Mouse (Mus musculus) heart, postnatal 0 days (tissue): ENCODE measurements around the gene Maml2. TPM values are rescaled to one million over a fixed set of nuclear protein-coding genes. Genes with fewer than 3 reads are reported as not detected.

Source experiments
- ATAC-seq: fragments of 200-750 bp; cut with Nextera tagmentation; 2 replicates; pipeline ENCODE4 v1.8.0; 2017; ENCODE audit warnings: low read depth, moderate number of reproducible peaks, moderate library complexity; ENCODE audit not compliant: insufficient read depth
- DNase-seq: peaks from one replicate; pipeline ENCODE4 v3.0.0-alpha.2; 2016; ENCODE audit warnings: low spot score
- H3K27ac ChIP-seq: fragments of 300-500 bp; sonication (generic); 2 replicates; pipeline ENCODE4 v1.5.1; 2014; ENCODE audit warnings: low read depth, mild to moderate bottlenecking
- H3K27me3 ChIP-seq: fragments of 300-500 bp; sonication (generic); 2 replicates; pipeline ENCODE4 v1.6.1; 2014; ENCODE audit warnings: low read length, mixed read lengths; ENCODE audit not compliant: control insufficient read depth, insufficient read depth
- H3K36me3 ChIP-seq: fragments of 300-500 bp; sonication (generic); replicated peaks from 2 replicates; pipeline ENCODE4 v1.6.1; 2014; ENCODE audit warnings: low read length, mixed read lengths; ENCODE audit not compliant: control insufficient read depth, insufficient read depth
- H3K4me1 ChIP-seq: fragments of 300-500 bp; sonication (generic); 2 replicates; pipeline ENCODE4 v1.6.1; 2014; ENCODE audit warnings: antibody characterized with exemption; ENCODE audit not compliant: control insufficient read depth, insufficient read depth
- H3K4me2 ChIP-seq: fragments of 300-500 bp; sonication (generic); 2 replicates; pipeline ENCODE4 v1.6.1; 2014; ENCODE audit warnings: low read depth, mild to moderate bottlenecking, low read length, moderate library complexity
- H3K4me3 ChIP-seq: fragments of 300-500 bp; sonication (generic); 2 replicates; pipeline ENCODE4 v1.5.1; 2014; ENCODE audit warnings: low read depth, low read length
- H3K9ac ChIP-seq: fragments of 300-500 bp; sonication (generic); replicated peaks from 2 replicates; pipeline ENCODE4 v1.6.1; 2014; ENCODE audit warnings: low read depth, low read length, mixed read lengths
- H3K9me3 ChIP-seq: fragments of 300-500 bp; sonication (generic); replicated peaks from 2 replicates; pipeline ENCODE4 v1.6.1; 2016; ENCODE audit warnings: low read length; ENCODE audit not compliant: control insufficient read depth
- CTCF ChIP-seq: IDR thresholded peaks from 2 replicates; pipeline ENCODE4 v1.5.1; 2016; ENCODE audit warnings: antibody characterized with exemption, control low read depth, low read depth
- EP300 ChIP-seq: IDR thresholded peaks from 2 replicates; pipeline ENCODE4 v1.6.1; 2016; ENCODE audit warnings: antibody characterized with exemption, low read depth
- WGBS: fragments of 180-500 bp; shearing (Covaris S2); extraction: QIAGEN DNeasy Blood & Tissue Kit; methylation state at CpG from one replicate; pipeline ENCODE4 v1.1.7; 2014; 5-methylcytosine and 5-hydroxymethylcytosine counted together
- polyA plus RNA-seq: library from polyadenylated mRNA; unstranded; fragments of >200 nt; fragmentation: Nextera tagmentation; extraction: Ambion mirVana; gene quantifications from 2 replicates; pipeline ENCODE4 v1.2.1, GENCODE M21; 2015
- total RNA-seq: library from RNA; depleted of rRNA; stranded (reverse); fragments of >200 nt; gene quantifications from 2 replicates; pipeline ENCODE4 v1.2.3, GENCODE M21; 2014; ENCODE audit warnings: low replicate concordance; rRNA removed

Gene Maml2
- total RNA-seq (7.0 and 10.4 TPM in 2 replicates), polyA plus RNA-seq (6.0 and 6.2 TPM in 2 replicates)

DNA sequence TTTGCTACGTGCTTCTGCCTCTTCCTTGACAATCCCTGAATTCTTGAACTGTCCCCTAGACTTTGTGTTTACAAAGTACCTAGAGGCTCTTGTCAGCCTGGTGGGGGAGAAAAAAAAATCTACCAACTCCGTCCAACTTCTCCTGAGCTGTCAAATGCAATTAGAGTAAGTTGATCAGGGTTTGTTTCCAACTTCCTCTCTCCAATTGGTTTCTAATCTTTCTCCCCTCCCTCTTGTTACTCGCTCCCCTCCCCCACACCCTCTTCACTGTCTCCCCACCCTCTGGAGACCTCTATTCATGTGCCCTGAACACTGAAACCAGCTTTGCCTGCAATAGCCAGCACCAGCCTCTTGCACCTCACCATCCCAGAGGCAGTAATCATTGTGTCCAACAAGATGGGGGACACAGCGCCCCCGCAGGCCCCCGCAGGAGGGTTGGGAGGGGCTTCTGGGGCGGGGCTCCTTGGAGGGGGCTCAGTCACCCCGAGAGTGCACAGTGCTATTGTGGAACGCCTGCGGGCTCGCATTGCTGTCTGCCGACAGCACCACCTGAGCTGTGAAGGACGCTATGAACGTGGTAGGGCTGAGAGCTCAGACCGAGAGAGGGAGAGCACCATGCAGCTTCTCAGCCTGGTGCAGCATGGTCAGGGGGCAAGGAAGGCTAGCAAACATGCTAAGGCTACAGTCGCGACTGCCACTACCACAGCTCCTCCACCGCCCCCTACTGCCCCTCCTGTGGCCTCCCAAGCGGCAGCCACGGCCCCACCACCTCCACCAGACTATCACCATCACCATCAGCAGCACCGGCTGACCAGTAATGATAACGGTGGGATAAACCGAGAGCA is at the start of gene Maml2:
TSS of gene Maml2 (plus strand) at position 290 of the 845 bp plus-strand sequence.
- peaks cover 41% of the 10 kb centered on the region for H3K4me1 ChIP-seq
- H3K4me2 ChIP-seq: peak within 1 kb of the TSS; percentile 94
- TF ChIP-seq CTCF (peak; percentile 14; the same call in 1 of the 2 replicates), EP300 (no peak)

DNA sequence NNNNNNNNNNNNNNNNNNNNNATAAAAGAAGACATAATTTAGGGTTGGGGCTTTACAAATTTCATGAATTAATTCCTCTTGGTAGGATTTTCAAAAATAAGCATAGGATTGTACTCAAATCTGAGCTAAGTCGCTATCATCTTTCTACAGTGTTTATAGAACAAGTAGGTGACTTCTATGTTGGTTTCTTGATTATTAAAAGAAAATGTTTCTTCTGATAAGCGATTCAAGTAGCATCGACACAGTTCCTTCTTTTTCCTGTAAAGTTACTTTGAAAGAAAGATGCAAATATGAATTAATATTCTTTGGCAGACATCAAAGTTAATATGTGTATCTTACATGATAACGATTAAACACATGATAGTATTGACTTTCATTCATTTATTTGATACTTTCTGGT is 49.7 kb upstream of the Maml2 start:
- 89% methylated on average over 4 of the region's 4 CpGs for WGBS

More for the DNA sequence above, at the start of gene Maml2:
- H3K4me3 ChIP-seq: peak within 1 kb of the TSS; percentile 66
- peak; percentile 59 for DNase-seq
- peak within 1 kb of the TSS; percentile 72 for H3K9ac ChIP-seq
- H3K9me3 ChIP-seq: no peaks in the 10 kb centered on the region
- peak; percentile 51 for ATAC-seq
- WGBS: 1% methylated on average over 23 of the region's 23 CpGs
- H3K27ac ChIP-seq: peak within 1 kb of the TSS; percentile 87
- H3K36me3 ChIP-seq: no peaks in the 10 kb centered on the region
- no peaks in the 10 kb centered on the region for H3K27me3 ChIP-seq

DNA sequence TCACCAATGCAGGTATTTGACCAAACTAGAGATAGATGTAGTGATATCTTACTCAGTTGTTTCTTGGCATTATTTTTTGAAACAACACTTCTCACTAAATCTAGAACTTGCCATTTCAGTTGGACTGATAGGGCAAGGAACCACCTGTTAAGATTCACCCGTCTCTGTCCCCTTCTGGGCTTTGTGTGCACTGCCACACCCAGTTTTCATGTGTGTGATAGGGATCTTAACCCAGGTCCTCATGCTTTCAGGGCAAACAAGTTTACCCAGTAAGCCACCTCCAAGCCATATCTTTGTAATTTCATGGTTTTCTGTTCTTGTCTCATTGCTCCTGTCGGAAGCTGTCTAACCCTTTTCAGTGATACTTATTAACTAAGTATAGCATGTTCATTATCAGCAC is 46.5 kb upstream of the Maml2 start:
- no peak for ATAC-seq
- DNase-seq: no peak
- Histone ChIP-seq H3K27ac (no peak overlapping the region), H3K9ac (no peak overlapping the region), H3K36me3 (peaks cover 11% of the 10 kb centered on the region; the same call in 1 of the 2 replicates), H3K9me3 (no peaks in the 10 kb centered on the region), H3K27me3 (no peaks in the 10 kb centered on the region), H3K4me3 (no peak overlapping the region), H3K4me2 (no peak overlapping the region), H3K4me1 (peaks cover 5% of the 10 kb centered on the region; the same call in 1 of the 2 replicates)
- 81% methylated on average over 2 of the region's 2 CpGs for WGBS
- TF ChIP-seq EP300 (no peak), CTCF (no peak)

More for the DNA sequence above, 49.7 kb upstream of the Maml2 start:
- Histone ChIP-seq H3K27me3 (no peaks in the 10 kb centered on the region), H3K27ac (no peak overlapping the region), H3K9me3 (no peaks in the 10 kb centered on the region), H3K4me2 (no peak overlapping the region; the same call in 1 of the 2 replicates), H3K9ac (no peak overlapping the region), H3K4me1 (peaks cover 15% of the 10 kb centered on the region; the same call in 1 of the 2 replicates), H3K4me3 (no peak overlapping the region), H3K36me3 (0 out of 2 replicates have a peak, but pooled peaks cover 6% of the 10 kb centered on the region)
- TF ChIP-seq EP300: no peak
- no peak for TF ChIP-seq CTCF
- ATAC-seq (no peak), DNase-seq (no peak)

DNA sequence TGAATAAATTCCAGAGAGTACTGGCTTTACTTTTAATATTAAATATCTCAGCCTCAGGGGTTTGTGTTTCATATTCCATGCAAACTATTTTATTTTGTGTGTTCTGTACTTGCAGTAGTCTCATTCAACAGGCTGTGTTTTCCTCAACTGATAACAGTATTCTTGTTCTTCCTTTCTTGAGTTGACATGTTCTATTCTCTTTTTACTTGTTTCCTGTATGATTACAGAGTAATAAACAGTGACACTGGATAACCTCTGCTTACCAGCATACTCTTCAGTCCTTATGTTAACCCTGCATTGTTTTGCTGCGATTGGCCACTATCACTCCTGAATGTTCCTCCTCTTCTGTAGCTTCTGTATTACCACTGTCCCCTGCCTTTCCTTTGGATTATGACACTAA is 41.0 kb upstream of the Maml2 start:
- Histone ChIP-seq H3K27ac (no peak overlapping the region), H3K4me2 (no peak overlapping the region), H3K27me3 (no peaks in the 10 kb centered on the region), H3K9me3 (no peaks in the 10 kb centered on the region), H3K9ac (no peak overlapping the region), H3K4me1 (no peaks in the 10 kb centered on the region), H3K4me3 (no peak overlapping the region), H3K36me3 (peaks cover 16% of the 10 kb centered on the region; the same call in 1 of the 2 replicates)
- DNase-seq (no peak), ATAC-seq (no peak)
- 78% methylated on average over 1 of the region's 1 CpGs for WGBS
- TF ChIP-seq CTCF (no peak), EP300 (no peak)

DNA sequence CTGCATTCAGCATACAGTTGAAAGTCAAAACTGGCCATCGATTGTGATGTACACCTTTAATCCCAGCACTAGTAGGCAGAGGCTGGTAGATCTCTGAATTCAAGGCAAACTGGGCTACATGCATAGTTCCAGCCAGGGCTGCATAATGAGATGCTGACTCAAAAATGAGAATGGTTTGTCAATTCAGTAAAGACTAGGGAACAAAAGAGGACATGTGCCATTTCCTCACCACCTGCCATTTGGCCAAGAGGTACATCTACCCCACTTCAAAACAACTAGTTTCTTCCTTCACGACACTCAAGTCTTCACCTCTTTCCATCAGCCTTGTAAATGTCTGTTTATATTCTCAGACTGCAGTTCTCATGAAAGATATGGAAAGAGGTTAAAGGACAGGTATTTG is 39.6 kb upstream of the Maml2 start:
- DNase-seq (no peak), ATAC-seq (no peak)
- no peaks in the 10 kb centered on the region for H3K9me3 ChIP-seq
- H3K27ac ChIP-seq: no peak overlapping the region
- no peaks in the 10 kb centered on the region for H3K4me1 ChIP-seq
- no peak overlapping the region for H3K9ac ChIP-seq
- no peak overlapping the region for H3K4me2 ChIP-seq
- 78% methylated on average over 2 of the region's 2 CpGs for WGBS
- peaks cover 9% of the 10 kb centered on the region; the same call in 1 of the 2 replicates for H3K36me3 ChIP-seq
- TF ChIP-seq CTCF (no peak), EP300 (no peak)
- no peaks in the 10 kb centered on the region for H3K27me3 ChIP-seq
- no peak overlapping the region for H3K4me3 ChIP-seq
